Mouse (Mus musculus) kidney, adult 2 months (tissue): ENCODE results near the gene Mpg.

Experiments
- CTCF ChIP-seq: fragments of 200-500 bp; conservative IDR thresholded peaks from 2 replicates; pipeline ENCODE4 v1.5.1; 2011; ENCODE audit warnings: low read depth, mild to moderate bottlenecking, control low read depth, low read length, moderate library complexity, mixed read lengths; ENCODE audit not compliant: insufficient read depth, insufficient read length
- POLR2A ChIP-seq: fragments of 200-500 bp; IDR thresholded peaks from one replicate; pipeline ENCODE4 v1.6.1; 2011; ENCODE audit warnings: low read depth, low read length, control low read depth

GRCm38 (mm10) chr11:32197766-32198165, 28.5 kb upstream of the Mpg start:
- no peak for TF ChIP-seq CTCF
- no peak for TF ChIP-seq POLR2A
